Mouse (Mus musculus) heart, postnatal 36 days (tissue): Measurements from ENCODE around the gene Bcar1. TPM values are rescaled to one million over a fixed set of nuclear protein-coding genes. Genes with fewer than 3 reads are reported as not detected.

Experiments used
- DNase-seq, 2 experiments: peaks; one replicate each; pipeline ENCODE4 v3.0.0; 2021 to 2022
- intact Hi-C: fragments of 180-260 bp; cut with DNase I; formaldehyde crosslinking; loops from one replicate; pipeline ENCODE4 v1.15.1; 2025
- total RNA-seq, 2 experiments: library from RNA; stranded (reverse); gene quantifications; 2 replicates each; pipeline ENCODE4 v1.2.3; 2021

Bcar1 gene
- total RNA-seq, 2 experiments from 2014 or later: 18.8 to 19.1 TPM

- no peak for DNase-seq
- intact Hi-C loops: loop anchor here (5.0 kb wide), 1 partner anchor 93 kb away; no protein-coding TSS in a partner anchor
Measured at GRCm38 (mm10) chr8:111718937-111719336, 24.7 kb downstream of the Bcar1 start.

- intact Hi-C loops: loop anchor here (2.0 to 5.0 kb wide), 2 partner anchors 25 to 94 kb away; partner anchors contain the start of gene Bcar1
- DNase-seq: peak in 1 of 2 experiments; percentile 58
Measured at GRCm38 (mm10) chr8:111717866-111718265, 25.7 kb downstream of the Bcar1 start.

GRCm38 (mm10) chr8:111717488-111717792 lies 26.2 kb downstream of the Bcar1 start:
- intact Hi-C loops: loop anchor here (2.0 to 5.0 kb wide), 2 partner anchors 25 to 95 kb away; partner anchors contain the start of gene Bcar1
- no peak for DNase-seq

- DNase-seq: peak; percentile 66 to 81
- intact Hi-C loops: loop anchor here (2.0 to 5.0 kb wide), 2 partner anchors 26 to 95 kb away; partner anchors contain the start of gene Bcar1
Measured at GRCm38 (mm10) chr8:111716603-111717487, 26.8 kb downstream of the Bcar1 start.

- no peak for DNase-seq
- intact Hi-C loops: loop anchor here (5.0 kb wide), 1 partner anchor 97 kb away; no protein-coding TSS in a partner anchor
Measured at GRCm38 (mm10) chr8:111715514-111715913, 28.1 kb downstream of the Bcar1 start.

- intact Hi-C loops: no loop called here
- no peak for DNase-seq
Measured at GRCm38 (mm10) chr8:111714295-111714694, 29.3 kb downstream of the Bcar1 start.

- intact Hi-C loops: no loop called here
- DNase-seq: no peak
Measured at GRCm38 (mm10) chr8:111713817-111714216, 29.8 kb downstream of the Bcar1 start.

- intact Hi-C loops: no loop called here
- DNase-seq: no peak
Measured at GRCm38 (mm10) chr8:111713291-111713690, 30.3 kb downstream of the Bcar1 start.

- DNase-seq: peak; percentile 68 to 72
- intact Hi-C loops: loop anchor here (1.0 kb wide), 1 partner anchor 113 kb away; no protein-coding TSS in a partner anchor
Measured at GRCm38 (mm10) chr8:111712588-111712987, 31.0 kb downstream of the Bcar1 start.

- intact Hi-C loops: loop anchor here (1.0 kb wide), 1 partner anchor 113 kb away; no protein-coding TSS in a partner anchor
- no peak for DNase-seq
Measured at GRCm38 (mm10) chr8:111712135-111712534, 31.5 kb downstream of the Bcar1 start.

- intact Hi-C loops: no loop called here
- DNase-seq: no peak
Measured at GRCm38 (mm10) chr8:111710777-111711485, 32.7 kb downstream of the Bcar1 start.

- intact Hi-C loops: no loop called here
- DNase-seq: no peak
Measured at GRCm38 (mm10) chr8:111709223-111709622, 34.4 kb downstream of the Bcar1 start.

- no peak for DNase-seq
- intact Hi-C loops: no loop called here
Measured at GRCm38 (mm10) chr8:111708265-111708664, 35.3 kb downstream of the Bcar1 start.

GRCm38 (mm10) chr8:111705699-111706098 lies 37.9 kb downstream of the Bcar1 start:
- no peak for DNase-seq
- intact Hi-C loops: no loop called here

- DNase-seq: no peak
- intact Hi-C loops: no loop called here
Measured at GRCm38 (mm10) chr8:111705222-111705621, 38.4 kb downstream of the Bcar1 start.

- intact Hi-C loops: no loop called here
- no peak for DNase-seq
Measured at GRCm38 (mm10) chr8:111704585-111704984, 39.0 kb downstream of the Bcar1 start.

- intact Hi-C loops: no loop called here
- no peak for DNase-seq
Measured at GRCm38 (mm10) chr8:111701380-111701779, 42.2 kb downstream of the Bcar1 start.

- intact Hi-C loops: no loop called here
- no peak for DNase-seq
Measured at GRCm38 (mm10) chr8:111700740-111701139, 42.9 kb downstream of the Bcar1 start.

- DNase-seq: no peak
- intact Hi-C loops: no loop called here
Measured at GRCm38 (mm10) chr8:111700201-111700600, 43.4 kb downstream of the Bcar1 start.

- no peak for DNase-seq
- intact Hi-C loops: no loop called here
Measured at GRCm38 (mm10) chr8:111699035-111699434, 44.6 kb downstream of the Bcar1 start.

GRCm38 (mm10) chr8:111697655-111698054 lies 46.0 kb downstream of the Bcar1 start:
- DNase-seq: no peak
- intact Hi-C loops: no loop called here
